Mouse (Mus musculus) neural tube, embryonic 12.5 days (tissue): ENCODE measurements around the gene Zfp706. TPM values are rescaled to one million over a fixed set of nuclear protein-coding genes. Genes with fewer than 3 reads are reported as not detected.

Source experiments
- ATAC-seq: fragments of 200-750 bp; cut with Nextera tagmentation; 2 replicates; pipeline ENCODE4 v1.8.0; 2017; ENCODE audit warnings: low read depth, mild to moderate bottlenecking, moderate TSS enrichment, moderate library complexity; ENCODE audit not compliant: low FRiP score
- H3K27ac ChIP-seq: fragments of 300-500 bp; sonication (generic); 2 replicates; pipeline ENCODE4 v1.5.1; 2016
- H3K27me3 ChIP-seq: fragments of 300-500 bp; sonication (generic); replicated peaks from 2 replicates; pipeline ENCODE4 v1.6.1; 2016; ENCODE audit warnings: mild to moderate bottlenecking
- H3K36me3 ChIP-seq: fragments of 300-500 bp; sonication (generic); 2 replicates; pipeline ENCODE4 v1.6.1; 2016; ENCODE audit warnings: mild to moderate bottlenecking
- H3K4me1 ChIP-seq: fragments of 300-500 bp; sonication (generic); 2 replicates; pipeline ENCODE4 v1.6.1; 2016
- H3K4me2 ChIP-seq: fragments of 300-500 bp; sonication (generic); replicated peaks from 2 replicates; pipeline ENCODE4 v1.6.1; 2016; ENCODE audit warnings: mild to moderate bottlenecking
- H3K4me3 ChIP-seq: fragments of 300-500 bp; sonication (generic); 2 replicates; pipeline ENCODE4 v1.5.1; 2016
- H3K9ac ChIP-seq: fragments of 300-500 bp; sonication (generic); 2 replicates; pipeline ENCODE4 v1.6.1; 2016; ENCODE audit warnings: mild to moderate bottlenecking
- H3K9me3 ChIP-seq: fragments of 300-500 bp; sonication (generic); 2 replicates; pipeline ENCODE4 v1.6.1; 2016; ENCODE audit warnings: mild to moderate bottlenecking
- WGBS: fragments of 180-500 bp; shearing (Covaris S2); methylation state at CpG from one replicate; pipeline ENCODE4 v1.1.7; 2016; 5-methylcytosine and 5-hydroxymethylcytosine counted together
- polyA plus RNA-seq: library from polyadenylated mRNA; unstranded; fragments of >200 nt; fragmentation: Nextera tagmentation; extraction: Ambion mirVana; gene quantifications from 2 replicates; pipeline ENCODE4 v1.2.1, GENCODE M21; 2016

The Zfp706 gene
- polyA plus RNA-seq, 1 experiment from 2014 or later, result 432 TPM

- Histone ChIP-seq H3K27me3 (no peaks in the 10 kb centered on the region), H3K4me2 (no peak overlapping the region), H3K36me3 (no peaks in the 10 kb centered on the region), H3K4me1 (peaks cover under 1% of the 10 kb centered on the region; the same call in 1 of the 2 replicates), H3K4me3 (no peak overlapping the region), H3K9me3 (no peaks in the 10 kb centered on the region), H3K9ac (no peak overlapping the region), H3K27ac (no peak overlapping the region)
- 72% methylated on average over 6 of the region's 6 CpGs for WGBS
- no peak for ATAC-seq
These were observed 32.8 kb downstream of the Zfp706 start for GRCm38 (mm10) chr15:36974614-36975255.

GRCm38 (mm10) chr15:36973714-36974113 lies 33.9 kb downstream of the Zfp706 start:
- Histone ChIP-seq H3K9me3 (no peaks in the 10 kb centered on the region), H3K27me3 (no peaks in the 10 kb centered on the region), H3K36me3 (no peaks in the 10 kb centered on the region), H3K9ac (no peak overlapping the region), H3K27ac (no peak overlapping the region), H3K4me2 (no peak overlapping the region), H3K4me1 (peaks cover under 1% of the 10 kb centered on the region; the same call in 1 of the 2 replicates), H3K4me3 (no peak overlapping the region)
- ATAC-seq, result no peak
- WGBS, result 80% methylated on average over 7 of the region's 7 CpGs

GRCm38 (mm10) chr15:36973290-36973689 lies 34.3 kb downstream of the Zfp706 start:
- Histone ChIP-seq H3K4me3 (no peak overlapping the region), H3K36me3 (no peaks in the 10 kb centered on the region), H3K9ac (no peak overlapping the region), H3K4me1 (peaks cover 5% of the 10 kb centered on the region; the same call in 1 of the 2 replicates), H3K27ac (no peak overlapping the region), H3K9me3 (no peaks in the 10 kb centered on the region), H3K4me2 (no peak overlapping the region), H3K27me3 (no peaks in the 10 kb centered on the region)
- WGBS, result 66% methylated on average over 6 of the region's 6 CpGs
- no peak for ATAC-seq

DNA sequence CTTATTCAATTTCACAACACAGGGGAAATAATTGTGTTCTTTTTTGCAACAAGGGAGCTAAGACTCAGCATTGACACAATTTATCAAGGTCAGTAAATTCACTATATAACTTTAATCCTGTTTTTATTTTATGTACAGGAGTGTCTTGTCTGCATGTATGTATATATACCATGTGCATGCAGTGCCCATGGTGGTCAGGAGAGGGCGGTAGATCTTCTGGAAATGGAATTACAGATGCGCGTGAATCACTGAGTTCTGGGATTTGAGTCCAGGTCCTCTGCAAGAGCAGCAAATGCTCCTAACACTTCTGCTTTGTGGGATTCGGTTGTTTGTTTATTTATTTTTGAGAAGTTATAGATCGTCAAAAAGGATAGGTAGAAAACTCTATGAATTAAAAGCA lies 37.8 kb downstream of the Zfp706 start:
- WGBS, result 89% methylated on average over 5 of the region's 5 CpGs

DNA sequence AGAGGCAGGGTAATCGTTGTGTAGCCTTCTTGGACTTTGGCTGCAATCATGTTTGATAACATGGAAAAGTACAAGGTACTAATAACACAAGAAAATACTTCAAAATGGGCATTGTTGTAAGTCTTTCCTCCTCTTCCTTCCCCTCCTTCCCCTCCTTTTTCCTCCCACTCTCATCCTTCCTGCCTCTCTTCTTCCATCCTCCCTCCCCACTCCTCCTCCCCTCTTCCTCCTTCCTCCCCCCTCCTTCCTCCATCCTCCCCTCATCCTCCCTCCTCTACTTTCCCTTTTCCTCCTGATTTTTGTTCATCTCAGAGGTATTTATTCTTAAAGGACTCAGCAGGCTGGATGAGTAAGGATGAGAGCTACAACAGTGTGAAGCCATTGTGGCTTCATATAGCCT lies 39.3 kb downstream of the Zfp706 start:
- H3K4me3 ChIP-seq, result no peak overlapping the region
- no peaks in the 10 kb centered on the region for H3K27me3 ChIP-seq
- H3K9ac ChIP-seq, result peak overlapping the region; percentile 54
- H3K9me3 ChIP-seq, result no peaks in the 10 kb centered on the region
- peak overlapping the region; percentile 83; the same call in 1 of the 2 replicates for H3K27ac ChIP-seq
- H3K36me3 ChIP-seq, result no peaks in the 10 kb centered on the region
- no peak for ATAC-seq
- peaks cover 24% of the 10 kb centered on the region for H3K4me1 ChIP-seq
- peak overlapping the region; percentile 61 for H3K4me2 ChIP-seq
- 47% methylated on average over 1 of the region's 1 CpGs for WGBS

More for the DNA sequence above, 37.8 kb downstream of the Zfp706 start:
- no peaks in the 10 kb centered on the region for H3K36me3 ChIP-seq
- no peak overlapping the region for H3K4me3 ChIP-seq
- ATAC-seq, result no peak
- H3K27ac ChIP-seq, result no peak overlapping the region
- no peak overlapping the region for H3K9ac ChIP-seq
- no peaks in the 10 kb centered on the region for H3K27me3 ChIP-seq
- no peaks in the 10 kb centered on the region for H3K9me3 ChIP-seq
- H3K4me2 ChIP-seq, result no peak overlapping the region
- H3K4me1 ChIP-seq, result peaks cover 24% of the 10 kb centered on the region

- 21% methylated on average over 24 of the region's 24 CpGs for WGBS
- Histone ChIP-seq H3K4me3 (peak overlapping the region; percentile 26), H3K9ac (peak overlapping the region; percentile 54), H3K4me1 (peaks cover 24% of the 10 kb centered on the region), H3K27me3 (no peaks in the 10 kb centered on the region), H3K4me2 (peak overlapping the region; percentile 61), H3K36me3 (no peaks in the 10 kb centered on the region), H3K9me3 (no peaks in the 10 kb centered on the region), H3K27ac (peak overlapping the region; percentile 83)
- ATAC-seq, result peak; percentile 93
These were observed 40.0 kb downstream of the Zfp706 start for GRCm38 (mm10) chr15:36967381-36968211.

GRCm38 (mm10) chr15:36966940-36967339 lies 40.6 kb downstream of the Zfp706 start:
- 48% methylated on average over 7 of the region's 7 CpGs for WGBS
- peaks cover 24% of the 10 kb centered on the region for H3K4me1 ChIP-seq
- H3K9me3 ChIP-seq, result no peaks in the 10 kb centered on the region
- no peaks in the 10 kb centered on the region for H3K27me3 ChIP-seq
- H3K4me2 ChIP-seq, result peak overlapping the region; percentile 61
- peak; percentile 62 for ATAC-seq
- H3K36me3 ChIP-seq, result no peaks in the 10 kb centered on the region
- H3K27ac ChIP-seq, result peak overlapping the region; percentile 47; the same call in 1 of the 2 replicates
- no peak overlapping the region for H3K4me3 ChIP-seq
- H3K9ac ChIP-seq, result peak overlapping the region; percentile 54; the same call in 1 of the 2 replicates

- peak overlapping the region; percentile 47; the same call in 1 of the 2 replicates for H3K27ac ChIP-seq
- 81% methylated on average over 2 of the region's 2 CpGs for WGBS
- no peaks in the 10 kb centered on the region for H3K27me3 ChIP-seq
- no peaks in the 10 kb centered on the region for H3K9me3 ChIP-seq
- H3K36me3 ChIP-seq, result no peaks in the 10 kb centered on the region
- H3K4me2 ChIP-seq, result 0 out of 2 replicates have a peak overlapping the region, but pooled peaks have one; percentile 61
- peaks cover 24% of the 10 kb centered on the region for H3K4me1 ChIP-seq
- H3K4me3 ChIP-seq, result no peak overlapping the region
- no peak overlapping the region for H3K9ac ChIP-seq
- ATAC-seq, result no peak; the same call in 1 of the 2 replicates
These were observed 41.1 kb downstream of the Zfp706 start for GRCm38 (mm10) chr15:36966466-36966865.

DNA sequence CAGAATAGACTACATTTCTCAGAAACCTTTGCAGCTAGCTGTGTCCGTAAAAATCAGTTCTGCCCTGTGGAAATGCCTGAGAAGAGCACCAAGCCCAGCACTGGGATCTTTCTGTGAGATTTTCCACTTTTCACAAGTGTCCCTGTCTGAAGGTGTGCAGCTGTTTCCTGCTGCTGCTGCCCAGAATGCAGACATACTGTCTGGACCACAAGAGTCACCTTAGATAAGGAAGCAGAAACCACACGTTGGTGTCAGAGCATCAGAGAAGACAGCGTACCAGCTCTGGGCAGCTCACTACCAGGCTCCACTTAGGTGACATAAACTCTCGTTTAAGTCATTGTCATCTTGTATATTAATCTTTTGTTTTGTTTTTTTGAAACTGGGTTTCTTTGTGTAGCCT lies 41.8 kb downstream of the Zfp706 start:
- Histone ChIP-seq H3K27ac (no peak overlapping the region), H3K9ac (no peak overlapping the region), H3K4me1 (peaks cover 24% of the 10 kb centered on the region), H3K4me2 (no peak overlapping the region), H3K27me3 (no peaks in the 10 kb centered on the region), H3K36me3 (no peaks in the 10 kb centered on the region), H3K4me3 (no peak overlapping the region), H3K9me3 (no peaks in the 10 kb centered on the region)
- 89% methylated on average over 4 of the region's 4 CpGs for WGBS
- ATAC-seq, result no peak

DNA sequence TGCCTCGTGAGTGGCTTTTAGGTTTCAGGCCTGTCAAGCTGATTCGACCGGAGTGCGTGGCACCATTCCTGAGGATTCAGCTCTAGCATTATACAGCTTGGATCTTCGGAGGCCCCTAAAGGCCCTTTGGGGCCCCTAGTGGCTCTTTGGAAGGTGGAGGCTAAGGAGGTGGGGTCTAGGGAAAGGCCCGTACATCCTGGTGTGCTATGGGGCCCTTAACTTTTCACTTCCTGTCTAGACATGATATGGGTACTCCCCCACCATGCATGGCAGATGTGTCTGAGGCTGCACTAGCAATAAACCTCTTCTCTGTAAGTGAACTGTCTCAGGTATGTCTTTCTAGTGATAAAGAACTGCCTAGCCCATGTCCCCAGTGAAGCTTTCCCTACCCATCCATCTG lies 44.6 kb downstream of the Zfp706 start:
- 93% methylated on average over 6 of the region's 6 CpGs for WGBS
- H3K4me1 ChIP-seq, result peaks cover 15% of the 10 kb centered on the region
- no peak for ATAC-seq

GRCm38 (mm10) chr15:36960876-36961237 lies 46.7 kb downstream of the Zfp706 start:
- Histone ChIP-seq H3K4me3 (no peak overlapping the region), H3K27ac (no peak overlapping the region), H3K9me3 (no peaks in the 10 kb centered on the region), H3K4me2 (no peak overlapping the region), H3K9ac (no peak overlapping the region), H3K36me3 (no peaks in the 10 kb centered on the region), H3K4me1 (no peaks in the 10 kb centered on the region), H3K27me3 (no peaks in the 10 kb centered on the region)
- WGBS, result 94% methylated on average over 4 of the region's 4 CpGs
- ATAC-seq, result no peak

More for the DNA sequence above, 44.6 kb downstream of the Zfp706 start:
- no peak overlapping the region for H3K4me3 ChIP-seq
- no peaks in the 10 kb centered on the region for H3K9me3 ChIP-seq
- H3K36me3 ChIP-seq, result no peaks in the 10 kb centered on the region
- H3K27me3 ChIP-seq, result no peaks in the 10 kb centered on the region
- no peak overlapping the region for H3K4me2 ChIP-seq
- H3K9ac ChIP-seq, result no peak overlapping the region
- no peak overlapping the region for H3K27ac ChIP-seq
